Mouse (Mus musculus): ENCODE data around the gene Asic4. TPM values are rescaled to one million over a fixed set of nuclear protein-coding genes. Genes with fewer than 3 reads are reported as not detected.

The Asic4 gene
- polyA plus RNA-seq, 1 experiment from 2014 or later, result 4.9 TPM

DNA sequence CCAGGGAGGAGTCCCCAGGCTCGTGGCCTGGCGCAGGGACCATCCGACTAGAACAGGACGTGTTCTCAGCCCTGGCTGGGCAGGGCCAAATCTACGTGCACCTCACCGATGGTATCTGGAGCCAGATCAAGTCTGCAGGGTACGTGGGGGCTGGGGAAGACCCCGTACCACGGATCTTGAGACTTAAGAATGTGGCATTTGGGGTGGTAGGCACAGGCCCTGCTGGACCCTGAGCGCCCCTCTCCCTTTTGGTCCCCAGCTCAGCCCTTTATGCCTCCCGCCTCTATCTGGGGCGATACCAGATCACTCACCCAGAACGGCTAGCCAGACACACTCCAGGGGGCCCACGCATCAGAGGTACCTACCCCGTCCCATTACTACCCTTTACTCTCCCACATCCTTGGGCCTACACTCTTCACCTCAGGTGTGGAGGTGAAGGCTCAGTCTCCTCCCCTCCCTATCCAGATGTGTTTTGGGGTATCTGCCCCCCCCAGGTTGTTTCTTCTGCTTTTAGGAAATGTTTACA is 8.7 kb upstream of the Asic4 start:
- no peak for ATAC-seq (ENCODE audit: low FRiP score)

DNA sequence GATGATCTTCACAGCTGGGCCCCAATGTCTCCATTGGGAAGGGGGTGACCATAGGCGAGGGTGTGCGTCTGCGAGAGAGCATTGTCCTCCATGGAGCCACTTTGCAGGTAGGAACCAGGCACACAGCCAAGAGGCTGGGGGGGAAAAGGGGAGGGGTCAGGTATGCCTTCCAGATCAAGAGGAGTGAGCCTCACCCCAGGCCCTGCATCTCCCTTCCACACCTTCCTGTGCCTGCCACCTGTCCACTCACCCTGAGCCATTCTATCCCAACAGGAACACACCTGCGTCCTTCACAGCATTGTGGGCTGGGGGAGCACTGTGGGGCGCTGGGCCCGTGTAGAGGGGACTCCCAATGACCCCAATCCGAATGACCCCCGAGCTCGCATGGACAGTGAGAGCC is 8.1 kb upstream of the Asic4 start:
- no peak overlapping the region for H3K4me2 ChIP-seq (replicated peaks)
- peaks cover 47% of the 10 kb centered on the region for H3K4me1 ChIP-seq (replicated peaks; ENCODE audit: control insufficient read depth, insufficient read depth, low read length)
- no peak overlapping the region for H3K9ac ChIP-seq
- no peak overlapping the region for H3K4me3 ChIP-seq (replicated peaks; ENCODE audit: low read length)
- no peaks in the 10 kb centered on the region for H3K9me3 ChIP-seq (ENCODE audit: control insufficient read depth, low read length)
- DNase-seq (ENCODE audit: low spot score) (no peak), ATAC-seq (ENCODE audit: low FRiP score) (no peak)
- 79% methylated on average over 9 of the region's 9 CpGs for WGBS
- no peaks in the 10 kb centered on the region for H3K27me3 ChIP-seq (ENCODE audit: control insufficient read depth, insufficient read depth, low read length)
- H3K27ac ChIP-seq, result 0 out of 2 replicates have a peak overlapping the region, but pooled peaks have one; percentile 76
- H3K36me3 ChIP-seq (replicated peaks; ENCODE audit: control insufficient read depth, insufficient read depth), result no peaks in the 10 kb centered on the region

More for the DNA sequence above, 8.7 kb upstream of the Asic4 start:
- no peak overlapping the region for H3K27ac ChIP-seq
- H3K4me1 ChIP-seq (replicated peaks; ENCODE audit: control insufficient read depth, insufficient read depth, low read length), result peaks cover 46% of the 10 kb centered on the region
- no peaks in the 10 kb centered on the region for H3K36me3 ChIP-seq (replicated peaks; ENCODE audit: control insufficient read depth, insufficient read depth)
- no peak overlapping the region for H3K9ac ChIP-seq
- H3K27me3 ChIP-seq (ENCODE audit: control insufficient read depth, insufficient read depth, low read length), result no peaks in the 10 kb centered on the region
- no peaks in the 10 kb centered on the region for H3K9me3 ChIP-seq (ENCODE audit: control insufficient read depth, low read length)
- no peak for DNase-seq (ENCODE audit: low spot score)
- WGBS, result 79% methylated on average over 15 of the region's 15 CpGs
- no peak overlapping the region for H3K4me3 ChIP-seq (replicated peaks; ENCODE audit: low read length)
- no peak overlapping the region for H3K4me2 ChIP-seq (replicated peaks)

DNA sequence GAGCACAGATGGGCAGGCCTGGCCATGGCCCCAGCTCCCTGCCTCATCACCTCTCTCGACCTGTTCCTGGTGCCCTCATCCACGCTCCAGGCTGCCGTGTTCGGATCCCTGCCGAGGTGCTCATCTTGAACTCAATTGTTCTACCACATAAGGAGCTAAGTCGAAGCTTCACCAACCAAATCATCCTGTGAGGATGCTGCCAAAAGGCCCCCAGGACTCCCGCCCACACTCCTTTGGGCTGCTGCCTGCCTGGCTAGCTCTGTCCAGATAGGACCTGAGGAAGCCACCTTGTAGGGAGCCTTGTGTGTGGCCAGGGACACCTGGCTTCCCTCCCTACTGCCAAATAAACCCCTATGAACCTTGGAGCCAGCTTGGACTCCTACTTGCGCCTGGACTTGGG is 7.4 kb upstream of the Asic4 start:
- Histone ChIP-seq H3K36me3 (replicated peaks; ENCODE audit: control insufficient read depth, insufficient read depth) (no peaks in the 10 kb centered on the region), H3K27me3 (ENCODE audit: control insufficient read depth, insufficient read depth, low read length) (no peaks in the 10 kb centered on the region), H3K4me1 (replicated peaks; ENCODE audit: control insufficient read depth, insufficient read depth, low read length) (peaks cover 53% of the 10 kb centered on the region), H3K4me3 (replicated peaks; ENCODE audit: low read length) (no peak overlapping the region), H3K4me2 (replicated peaks) (no peak overlapping the region), H3K9me3 (ENCODE audit: control insufficient read depth, low read length) (no peaks in the 10 kb centered on the region), H3K9ac (0 out of 2 replicates have a peak overlapping the region, but pooled peaks have one; percentile 29), H3K27ac (peak overlapping the region; percentile 76)
- DNase-seq (ENCODE audit: low spot score) (peak; percentile 24), ATAC-seq (ENCODE audit: low FRiP score) (no peak)
- WGBS, result 18% methylated on average over 8 of the region's 8 CpGs

- Histone ChIP-seq H3K27me3 (ENCODE audit: control insufficient read depth, insufficient read depth, low read length) (no peaks in the 10 kb centered on the region), H3K9ac (peak overlapping the region; percentile 29), H3K9me3 (ENCODE audit: control insufficient read depth, low read length) (no peaks in the 10 kb centered on the region), H3K27ac (peak overlapping the region; percentile 76), H3K4me3 (replicated peaks; ENCODE audit: low read length) (no peak overlapping the region), H3K4me2 (replicated peaks) (0 out of 2 replicates have a peak overlapping the region, but pooled peaks have one; percentile 6), H3K4me1 (replicated peaks; ENCODE audit: control insufficient read depth, insufficient read depth, low read length) (peaks cover 59% of the 10 kb centered on the region), H3K36me3 (replicated peaks; ENCODE audit: control insufficient read depth, insufficient read depth) (no peaks in the 10 kb centered on the region)
- WGBS, result 14% methylated on average over 13 of the region's 13 CpGs
- DNase-seq (ENCODE audit: low spot score) (peak; percentile 30), ATAC-seq (ENCODE audit: low FRiP score) (peak; percentile 17; the same call in 1 of the 2 replicates)
Measured at GRCm38 (mm10) chr1:75443247-75444024, 6.8 kb upstream of the Asic4 start.

DNA sequence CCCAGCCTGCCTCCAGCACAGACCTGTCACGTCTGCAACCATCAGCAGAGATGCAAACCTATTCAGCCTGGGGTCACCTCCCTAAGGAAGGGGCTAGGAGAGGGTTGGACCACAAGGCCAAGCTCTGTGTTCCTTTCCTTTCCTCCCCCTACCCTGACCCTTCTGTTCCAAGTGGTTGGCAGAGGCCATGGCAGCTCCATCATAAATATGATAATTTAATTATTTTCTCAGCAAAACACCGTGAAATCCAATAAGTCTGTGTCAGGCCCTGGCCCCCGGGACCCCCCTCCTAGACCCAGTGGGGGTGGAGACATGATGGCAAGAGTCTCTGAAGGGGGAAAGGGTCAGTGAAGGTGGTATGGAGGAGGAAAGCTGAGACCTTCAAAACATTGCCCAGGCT is 6.0 kb upstream of the Asic4 start:
- H3K27me3 ChIP-seq (ENCODE audit: control insufficient read depth, insufficient read depth, low read length), result no peaks in the 10 kb centered on the region
- peak overlapping the region; percentile 76 for H3K27ac ChIP-seq
- no peak overlapping the region for H3K9ac ChIP-seq
- peak; percentile 24 for DNase-seq (ENCODE audit: low spot score)
- 20% methylated on average over 3 of the region's 3 CpGs for WGBS
- peaks cover 60% of the 10 kb centered on the region for H3K4me1 ChIP-seq (replicated peaks; ENCODE audit: control insufficient read depth, insufficient read depth, low read length)
- 0 out of 2 replicates have a peak overlapping the region, but pooled peaks have one; percentile 24 for H3K4me2 ChIP-seq (replicated peaks)
- no peak for ATAC-seq (ENCODE audit: low FRiP score)
- no peaks in the 10 kb centered on the region for H3K36me3 ChIP-seq (replicated peaks; ENCODE audit: control insufficient read depth, insufficient read depth)
- no peaks in the 10 kb centered on the region for H3K9me3 ChIP-seq (ENCODE audit: control insufficient read depth, low read length)
- H3K4me3 ChIP-seq (replicated peaks; ENCODE audit: low read length), result no peak overlapping the region

DNA sequence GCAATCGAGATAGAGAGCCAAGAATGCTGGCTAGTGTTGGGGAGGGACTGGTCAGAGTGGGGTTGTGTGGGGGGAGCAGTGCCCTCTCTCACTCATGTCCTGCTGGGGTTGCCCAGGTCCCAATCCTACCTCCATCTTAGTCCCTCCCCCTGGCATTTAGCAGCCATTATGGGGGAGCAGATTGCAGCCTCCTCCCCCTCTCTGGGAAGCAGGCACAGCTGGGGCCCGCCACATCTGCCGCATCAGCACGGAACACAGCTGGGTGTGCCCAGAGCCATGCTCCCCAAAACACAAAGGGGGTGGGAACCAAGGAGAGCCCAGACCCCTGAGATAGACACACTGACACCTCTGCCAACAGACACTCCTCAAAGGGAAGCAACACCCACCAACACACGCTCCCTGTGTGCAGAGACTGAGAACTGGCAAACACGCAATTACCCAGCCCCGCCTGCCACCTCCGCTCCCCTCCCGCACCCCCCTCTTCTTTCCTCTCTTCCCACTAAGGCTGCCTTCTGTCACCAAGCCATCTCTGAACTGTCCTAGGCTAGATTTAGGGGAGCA is 5.0 kb upstream of the Asic4 start:
- Histone ChIP-seq H3K27ac (peak overlapping the region; percentile 76), H3K36me3 (replicated peaks; ENCODE audit: control insufficient read depth, insufficient read depth) (no peaks in the 10 kb centered on the region), H3K4me1 (replicated peaks; ENCODE audit: control insufficient read depth, insufficient read depth, low read length) (peaks cover 70% of the 10 kb centered on the region), H3K9ac (0 out of 2 replicates have a peak overlapping the region, but pooled peaks have one; percentile 4), H3K27me3 (ENCODE audit: control insufficient read depth, insufficient read depth, low read length) (0 out of 2 replicates have a peak, but pooled peaks cover 5% of the 10 kb centered on the region), H3K9me3 (ENCODE audit: control insufficient read depth, low read length) (no peaks in the 10 kb centered on the region), H3K4me3 (replicated peaks; ENCODE audit: low read length) (no peak overlapping the region), H3K4me2 (replicated peaks) (peak overlapping the region; percentile 24)
- DNase-seq (ENCODE audit: low spot score) (peak; percentile 35), ATAC-seq (ENCODE audit: low FRiP score) (peak; percentile 21; the same call in 1 of the 2 replicates)
- 9% methylated on average over 9 of the region's 9 CpGs for WGBS

DNA sequence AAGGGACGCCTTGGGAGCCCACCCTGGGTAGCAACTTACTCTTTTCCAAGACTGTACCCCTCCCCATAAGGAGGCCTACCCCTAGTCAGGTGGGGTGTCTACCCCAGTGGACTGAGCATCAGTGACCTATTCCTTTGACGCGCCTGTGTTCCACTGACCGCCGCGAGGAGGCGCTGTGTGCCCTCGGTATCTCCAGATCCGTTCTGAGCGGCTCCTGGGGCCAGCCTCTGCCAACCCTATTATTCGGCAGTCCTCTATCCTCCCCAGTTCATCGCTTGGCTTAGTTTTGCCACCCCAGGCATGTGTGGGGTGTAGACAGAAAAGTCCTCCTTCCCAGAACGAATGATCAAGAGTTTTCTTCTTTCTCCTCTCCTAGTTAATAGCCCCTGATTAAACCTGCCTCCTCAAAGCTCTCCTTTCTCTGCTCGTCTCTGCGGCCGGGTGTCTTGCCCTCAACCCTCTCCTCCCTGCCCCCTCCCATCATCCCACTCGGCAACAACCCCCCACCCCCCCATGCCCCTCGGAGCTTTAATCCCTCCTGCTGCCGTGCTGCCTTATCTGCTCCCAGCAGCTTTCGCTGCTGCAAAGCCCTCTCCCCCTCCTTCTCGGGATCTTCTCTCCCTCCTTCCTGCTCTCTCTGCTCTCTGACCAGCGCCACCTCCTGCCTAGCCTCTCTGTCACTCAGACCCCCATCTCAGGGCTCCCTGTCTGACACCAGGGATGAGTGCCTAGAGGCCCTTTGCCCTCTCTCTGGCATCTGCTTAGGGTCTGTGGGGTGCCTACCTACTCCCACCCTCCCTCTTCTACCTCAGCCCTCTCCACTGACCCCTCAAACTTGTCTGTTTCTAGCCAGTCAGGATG is 4.3 kb upstream of the Asic4 start:
- ATAC-seq (ENCODE audit: low FRiP score) (no peak), DNase-seq (ENCODE audit: low spot score) (peak; percentile 64)
- peaks cover 77% of the 10 kb centered on the region for H3K4me1 ChIP-seq (replicated peaks; ENCODE audit: control insufficient read depth, insufficient read depth, low read length)
- peak overlapping the region; percentile 24 for H3K4me2 ChIP-seq (replicated peaks)
- no peak overlapping the region for H3K4me3 ChIP-seq (replicated peaks; ENCODE audit: low read length)
- peak overlapping the region; percentile 76 for H3K27ac ChIP-seq
- H3K36me3 ChIP-seq (replicated peaks; ENCODE audit: control insufficient read depth, insufficient read depth), result no peaks in the 10 kb centered on the region
- H3K9ac ChIP-seq, result no peak overlapping the region
- 0 out of 2 replicates have a peak, but pooled peaks cover 8% of the 10 kb centered on the region for H3K27me3 ChIP-seq (ENCODE audit: control insufficient read depth, insufficient read depth, low read length)
- WGBS, result 1% methylated on average over 22 of the region's 22 CpGs
- no peaks in the 10 kb centered on the region for H3K9me3 ChIP-seq (ENCODE audit: control insufficient read depth, low read length)

DNA sequence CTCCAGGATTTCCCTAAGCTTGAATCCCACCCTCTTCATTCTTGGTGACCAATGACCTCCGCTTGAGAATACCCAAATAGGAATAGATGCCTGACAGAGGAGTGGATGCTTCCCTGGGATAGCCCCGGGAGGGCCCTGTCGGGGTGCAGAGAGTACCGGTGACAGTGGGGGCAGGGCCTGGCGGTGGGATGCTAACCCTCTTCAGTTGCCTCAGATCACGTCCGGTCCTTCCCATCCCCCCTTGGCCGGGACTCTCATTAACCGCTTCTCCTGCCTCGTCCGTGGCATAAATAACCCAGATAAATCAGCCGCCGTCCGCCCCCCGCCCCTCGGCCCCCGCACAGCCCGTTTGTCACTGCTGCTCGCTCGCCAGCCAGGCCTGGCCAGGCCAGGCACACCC is 3.6 kb upstream of the Asic4 start:
- no peak overlapping the region for H3K9ac ChIP-seq

More for the DNA sequence above, 3.6 kb upstream of the Asic4 start:
- Histone ChIP-seq H3K9me3 (ENCODE audit: control insufficient read depth, low read length) (no peaks in the 10 kb centered on the region), H3K4me3 (replicated peaks; ENCODE audit: low read length) (no peak overlapping the region), H3K4me2 (replicated peaks) (peak overlapping the region; percentile 24), H3K27me3 (ENCODE audit: control insufficient read depth, insufficient read depth, low read length) (0 out of 2 replicates have a peak, but pooled peaks cover 9% of the 10 kb centered on the region), H3K36me3 (replicated peaks; ENCODE audit: control insufficient read depth, insufficient read depth) (no peaks in the 10 kb centered on the region), H3K27ac (peak overlapping the region; percentile 76), H3K4me1 (replicated peaks; ENCODE audit: control insufficient read depth, insufficient read depth, low read length) (peaks cover 81% of the 10 kb centered on the region)
- WGBS, result 2% methylated on average over 20 of the region's 20 CpGs
- DNase-seq (ENCODE audit: low spot score), result no peak
- ATAC-seq (ENCODE audit: low FRiP score), result no peak

Measured in hindbrain, embryonic 14.5 days (tissue).